Mouse (Mus musculus) midbrain, embryonic 14.5 days (tissue): ENCODE measurements around the gene Smarcc2. TPM values are rescaled to one million over a fixed set of nuclear protein-coding genes. Genes with fewer than 3 reads are reported as not detected.

ENCODE experiments used
- ATAC-seq: fragments of 200-750 bp; cut with Nextera tagmentation; 2 replicates; pipeline ENCODE4 v1.8.0; 2017; ENCODE audit warnings: moderate number of reproducible peaks, moderate library complexity; ENCODE audit not compliant: low FRiP score, low TSS enrichment
- DNase-seq: peaks from one replicate; pipeline ENCODE4 v3.0.0-alpha.2; 2015
- H3K27ac ChIP-seq: fragments of 300-500 bp; sonication (generic); replicated peaks from 2 replicates; pipeline ENCODE4 v1.5.1; 2014; ENCODE audit warnings: mild to moderate bottlenecking, low read depth, low read length, moderate library complexity
- H3K27me3 ChIP-seq: fragments of 300-500 bp; sonication (generic); 2 replicates; pipeline ENCODE4 v1.6.1; 2014; ENCODE audit warnings: low read length, control low read depth, mixed read lengths; ENCODE audit not compliant: control insufficient read depth, insufficient read depth
- H3K36me3 ChIP-seq: fragments of 300-500 bp; sonication (generic); 2 replicates; pipeline ENCODE4 v1.6.1; 2014; ENCODE audit warnings: low read length, control low read depth; ENCODE audit not compliant: control insufficient read depth, insufficient read depth
- H3K4me1 ChIP-seq: fragments of 300-500 bp; sonication (generic); 2 replicates; pipeline ENCODE4 v1.6.1; 2014; ENCODE audit warnings: mild to moderate bottlenecking, antibody characterized with exemption, low read length, control low read depth; ENCODE audit not compliant: control insufficient read depth, insufficient read depth
- H3K4me2 ChIP-seq: fragments of 300-500 bp; sonication (generic); 2 replicates; pipeline ENCODE4 v1.6.1; 2014; ENCODE audit warnings: mild to moderate bottlenecking, low read length, moderate library complexity
- H3K4me3 ChIP-seq: fragments of 300-500 bp; sonication (generic); replicated peaks from 2 replicates; pipeline ENCODE4 v1.5.1; 2014; ENCODE audit warnings: low read depth, low read length
- H3K9ac ChIP-seq: fragments of 300-500 bp; sonication (generic); replicated peaks from 2 replicates; pipeline ENCODE4 v1.6.1; 2014; ENCODE audit warnings: mild to moderate bottlenecking, low read length, moderate library complexity
- H3K9me3 ChIP-seq: fragments of 300-500 bp; sonication (generic); 2 replicates; pipeline ENCODE4 v1.6.1; 2016; ENCODE audit warnings: low read length, control low read depth, mixed read lengths; ENCODE audit not compliant: control insufficient read depth
- WGBS: fragments of 180-500 bp; shearing (Covaris S2); extraction: QIAGEN DNeasy Blood & Tissue Kit; methylation state at CpG from one replicate; pipeline ENCODE4 v1.1.7; 2014; 5-methylcytosine and 5-hydroxymethylcytosine counted together
- polyA plus RNA-seq: library from polyadenylated mRNA; unstranded; fragments of >200 nt; fragmentation: Nextera tagmentation; extraction: Ambion mirVana; gene quantifications from 2 replicates; pipeline ENCODE4 v1.2.1, GENCODE M21; 2014

The Smarcc2 gene
- polyA plus RNA-seq, 1 experiment from 2014 or later: 229 TPM

DNA sequence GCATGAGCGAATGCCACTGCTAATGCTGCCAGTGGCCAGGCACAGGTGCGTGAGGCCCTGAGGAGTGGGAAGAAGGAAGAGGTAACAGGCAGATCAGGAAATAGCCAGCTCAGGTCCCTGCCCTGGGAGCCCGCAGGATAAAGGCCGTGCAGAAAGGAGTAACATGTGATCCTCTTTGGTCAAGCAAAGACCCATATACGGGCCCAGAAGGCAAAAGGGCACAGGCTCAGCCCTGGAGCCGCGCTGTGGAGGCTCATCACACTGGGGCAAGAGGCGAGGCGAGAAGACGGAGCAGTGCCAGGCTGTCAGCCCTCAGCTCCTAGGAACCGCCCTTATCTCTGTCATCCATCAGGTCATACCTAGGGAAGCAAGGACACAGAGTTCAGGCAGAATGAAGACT, 51.3 kb downstream of the Smarcc2 start:
- H3K4me1 ChIP-seq: no peaks in the 10 kb centered on the region
- H3K36me3 ChIP-seq: peaks cover 8% of the 10 kb centered on the region
- H3K9ac ChIP-seq: no peak overlapping the region
- no peaks in the 10 kb centered on the region for H3K9me3 ChIP-seq
- no peaks in the 10 kb centered on the region; the same call in 1 of the 2 replicates for H3K27me3 ChIP-seq
- no peak overlapping the region for H3K4me2 ChIP-seq
- DNase-seq: no peak
- no peak for ATAC-seq
- no peak overlapping the region for H3K4me3 ChIP-seq
- 90% methylated on average over 11 of the region's 11 CpGs for WGBS
- H3K27ac ChIP-seq: no peak overlapping the region

DNA sequence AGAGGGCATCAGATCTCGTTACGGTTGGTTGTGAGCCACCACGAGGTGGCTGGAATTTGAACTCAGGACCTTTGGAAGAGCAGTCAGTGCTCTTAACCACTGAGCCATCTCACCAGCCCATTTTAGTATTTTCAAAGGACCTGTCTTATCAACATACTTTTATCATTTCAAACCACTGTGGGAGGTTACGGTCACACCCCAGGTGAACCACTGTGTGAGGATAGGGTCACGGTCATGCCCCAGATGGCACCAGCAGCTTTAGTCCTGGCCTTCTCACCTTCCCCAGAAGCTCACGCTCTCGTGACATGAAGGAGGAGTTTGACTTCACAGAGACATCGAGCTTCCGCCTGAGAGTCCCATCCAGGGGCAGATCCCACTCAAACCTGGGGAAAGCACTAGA, 52.1 kb downstream of the Smarcc2 start:
- H3K9ac ChIP-seq: no peak overlapping the region
- no peak overlapping the region for H3K4me3 ChIP-seq
- no peak overlapping the region for H3K27ac ChIP-seq
- DNase-seq (no peak), ATAC-seq (no peak)
- WGBS: 93% methylated on average over 9 of the region's 9 CpGs
- peaks cover 8% of the 10 kb centered on the region for H3K36me3 ChIP-seq
- H3K4me2 ChIP-seq: no peak overlapping the region
- H3K9me3 ChIP-seq: no peaks in the 10 kb centered on the region
- no peaks in the 10 kb centered on the region; the same call in 1 of the 2 replicates for H3K27me3 ChIP-seq
- no peaks in the 10 kb centered on the region for H3K4me1 ChIP-seq

DNA sequence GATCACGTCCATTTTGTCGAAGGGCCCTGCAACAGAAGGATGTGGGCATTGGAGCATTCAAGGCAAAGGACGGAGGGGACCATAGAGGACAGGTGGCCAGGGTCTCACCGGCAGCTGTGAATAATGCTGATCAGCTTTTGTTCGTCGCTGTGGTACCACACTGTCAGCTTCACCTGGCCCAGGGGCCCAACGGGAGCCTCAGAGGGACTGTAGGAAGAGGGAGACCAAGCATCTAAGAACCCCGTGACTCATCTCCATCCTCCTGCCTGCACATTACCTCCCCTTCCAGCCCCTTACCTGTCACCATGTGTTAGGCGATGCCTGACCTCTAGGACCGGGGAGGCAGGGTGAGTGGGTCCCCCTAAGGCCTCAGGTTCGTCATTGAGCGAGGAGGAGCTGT, 52.7 kb downstream of the Smarcc2 start:
- no peak overlapping the region for H3K4me2 ChIP-seq
- H3K9me3 ChIP-seq: no peaks in the 10 kb centered on the region
- H3K27ac ChIP-seq: no peak overlapping the region
- peaks cover under 1% of the 10 kb centered on the region; the same call in 1 of the 2 replicates for H3K27me3 ChIP-seq
- DNase-seq (no peak), ATAC-seq (no peak)
- H3K36me3 ChIP-seq: peaks cover 8% of the 10 kb centered on the region
- no peaks in the 10 kb centered on the region for H3K4me1 ChIP-seq
- H3K9ac ChIP-seq: no peak overlapping the region
- no peak overlapping the region for H3K4me3 ChIP-seq
- 86% methylated on average over 12 of the region's 12 CpGs for WGBS

DNA sequence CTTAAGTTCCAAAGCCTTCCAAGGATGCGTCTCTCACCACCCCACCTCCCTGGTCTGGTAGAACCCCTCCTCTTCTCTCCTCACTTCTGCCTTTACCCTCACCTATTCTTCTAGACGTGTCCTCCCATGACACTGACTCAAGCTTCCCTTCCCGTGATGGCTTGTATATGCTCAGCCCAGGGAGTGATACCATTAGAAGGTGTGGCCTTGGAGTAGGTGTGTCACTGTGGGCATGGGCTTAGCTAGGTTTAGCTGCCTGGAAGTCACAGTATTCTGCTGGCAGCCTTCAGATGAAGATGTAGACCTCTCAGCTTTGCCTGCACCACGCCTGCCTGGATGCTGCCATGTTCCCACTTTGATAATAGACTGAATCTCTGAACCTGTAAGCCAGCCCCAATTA, 56.0 kb downstream of the Smarcc2 start:
- ATAC-seq (no peak), DNase-seq (no peak)
- no peak overlapping the region for H3K27ac ChIP-seq
- H3K4me3 ChIP-seq: no peak overlapping the region
- peaks cover 6% of the 10 kb centered on the region; the same call in 1 of the 2 replicates for H3K27me3 ChIP-seq
- WGBS: 84% methylated on average over 4 of the region's 4 CpGs
- no peaks in the 10 kb centered on the region for H3K9me3 ChIP-seq
- H3K4me2 ChIP-seq: no peak overlapping the region
- H3K9ac ChIP-seq: no peak overlapping the region
- H3K4me1 ChIP-seq: no peaks in the 10 kb centered on the region
- H3K36me3 ChIP-seq: peaks cover 5% of the 10 kb centered on the region; the same call in 1 of the 2 replicates

DNA sequence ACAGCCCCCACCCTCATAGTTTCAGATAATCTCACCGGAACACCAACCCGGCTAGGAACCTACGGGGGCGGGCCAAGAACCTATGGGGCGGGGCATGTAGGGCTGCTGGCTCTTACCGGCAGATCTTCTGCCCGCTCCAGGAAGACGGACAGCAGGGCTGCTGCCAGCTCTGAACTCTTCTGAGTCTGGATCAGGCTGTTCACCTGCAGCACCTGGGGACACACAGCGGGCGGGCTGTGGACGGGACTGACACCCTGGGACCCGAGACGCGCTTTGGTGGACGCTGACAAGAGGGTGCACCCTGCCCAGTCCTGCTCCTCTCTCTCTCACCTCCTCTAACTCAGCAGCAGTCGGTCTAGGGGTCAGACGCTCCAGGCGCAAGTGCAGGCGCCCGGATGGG, 57.0 kb downstream of the Smarcc2 start:
- no peaks in the 10 kb centered on the region for H3K9me3 ChIP-seq
- H3K4me2 ChIP-seq: no peak overlapping the region
- no peak overlapping the region for H3K4me3 ChIP-seq
- DNase-seq: no peak
- ATAC-seq: no peak
- H3K27me3 ChIP-seq: peaks cover 6% of the 10 kb centered on the region; the same call in 1 of the 2 replicates
- H3K27ac ChIP-seq: no peak overlapping the region
- no peaks in the 10 kb centered on the region for H3K4me1 ChIP-seq
- no peak overlapping the region for H3K9ac ChIP-seq
- WGBS: 19% methylated on average over 20 of the region's 20 CpGs
- peaks cover 5% of the 10 kb centered on the region; the same call in 1 of the 2 replicates for H3K36me3 ChIP-seq

DNA sequence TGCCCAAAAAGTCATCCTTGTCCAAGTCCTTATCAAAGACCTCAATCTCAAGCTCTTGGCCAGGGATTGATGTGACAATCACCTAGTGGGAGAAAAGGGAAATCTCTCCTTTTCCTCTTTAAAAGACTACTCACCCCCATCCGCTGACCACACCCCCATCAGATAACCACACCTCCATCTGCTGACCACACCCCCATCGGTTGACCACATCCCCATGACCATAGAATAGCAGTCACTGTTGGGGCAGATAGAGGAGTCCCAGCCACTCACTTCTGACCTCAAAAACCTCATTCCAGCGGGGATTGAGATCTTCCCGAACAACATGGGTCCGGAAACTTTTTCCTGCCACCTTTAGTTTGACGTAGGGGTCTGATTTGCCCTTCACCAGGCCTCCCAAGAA, 57.6 kb downstream of the Smarcc2 start:
- H3K4me2 ChIP-seq: no peak overlapping the region
- DNase-seq: no peak
- peaks cover 6% of the 10 kb centered on the region; the same call in 1 of the 2 replicates for H3K27me3 ChIP-seq
- peaks cover 5% of the 10 kb centered on the region; the same call in 1 of the 2 replicates for H3K36me3 ChIP-seq
- H3K27ac ChIP-seq: no peak overlapping the region
- no peaks in the 10 kb centered on the region for H3K4me1 ChIP-seq
- WGBS: 27% methylated on average over 6 of the region's 6 CpGs
- H3K9ac ChIP-seq: no peak overlapping the region
- no peak overlapping the region for H3K4me3 ChIP-seq
- no peaks in the 10 kb centered on the region for H3K9me3 ChIP-seq
- no peak for ATAC-seq

DNA sequence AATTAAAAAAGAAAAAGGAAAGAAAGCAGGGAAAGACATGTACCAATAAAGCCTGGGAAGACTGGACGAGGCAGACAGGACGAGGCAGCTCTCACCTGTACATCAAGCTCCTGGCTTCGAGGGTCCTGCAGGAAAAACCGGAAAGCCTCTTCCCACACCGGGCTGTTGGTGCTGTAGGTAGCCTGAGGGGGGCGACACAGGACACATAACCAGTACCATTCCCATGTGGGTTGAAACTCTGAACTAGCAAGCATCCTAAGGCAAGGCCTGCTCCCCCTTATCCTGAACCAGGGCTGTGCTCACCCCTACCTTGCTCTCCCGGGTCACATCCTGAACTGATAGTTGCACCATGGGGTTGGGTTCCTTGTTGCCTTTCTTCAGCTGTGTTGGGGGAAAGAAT, 59.8 kb downstream of the Smarcc2 start:
- no peak overlapping the region for H3K27ac ChIP-seq
- peaks cover 8% of the 10 kb centered on the region; the same call in 1 of the 2 replicates for H3K27me3 ChIP-seq
- no peaks in the 10 kb centered on the region for H3K4me1 ChIP-seq
- H3K4me2 ChIP-seq: no peak overlapping the region
- WGBS: 69% methylated on average over 7 of the region's 7 CpGs
- H3K36me3 ChIP-seq: no peaks in the 10 kb centered on the region
- DNase-seq (peak; percentile 44), ATAC-seq (no peak)
- no peak overlapping the region for H3K4me3 ChIP-seq
- no peak overlapping the region for H3K9ac ChIP-seq
- H3K9me3 ChIP-seq: no peaks in the 10 kb centered on the region

DNA sequence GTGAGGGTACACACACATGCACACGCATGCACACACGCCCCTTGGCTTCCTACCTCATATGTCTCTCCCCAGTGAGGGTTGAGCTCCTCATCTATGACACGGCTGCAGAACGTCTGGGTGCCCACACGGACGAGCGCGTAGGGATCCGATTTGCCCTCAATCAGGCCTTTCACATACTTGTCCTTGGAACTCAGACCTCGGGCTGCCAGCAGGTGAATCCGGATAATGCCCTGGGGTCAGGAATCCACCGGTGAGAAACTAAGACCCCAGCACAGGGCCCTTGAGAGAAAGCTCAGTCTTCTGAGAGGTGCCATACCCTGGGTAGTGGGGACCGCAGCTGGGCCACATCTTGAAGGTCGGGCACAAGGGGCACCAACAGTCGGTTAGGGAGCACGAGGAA, 61.5 kb downstream of the Smarcc2 start:
- Histone ChIP-seq H3K9ac (no peak overlapping the region), H3K27me3 (peaks cover 15% of the 10 kb centered on the region; the same call in 1 of the 2 replicates), H3K4me3 (no peak overlapping the region), H3K4me2 (no peak overlapping the region), H3K9me3 (no peaks in the 10 kb centered on the region), H3K4me1 (peaks cover 3% of the 10 kb centered on the region; the same call in 1 of the 2 replicates), H3K36me3 (no peaks in the 10 kb centered on the region), H3K27ac (no peak overlapping the region)
- DNase-seq: no peak
- ATAC-seq: no peak
- WGBS: 88% methylated on average over 16 of the region's 16 CpGs

DNA sequence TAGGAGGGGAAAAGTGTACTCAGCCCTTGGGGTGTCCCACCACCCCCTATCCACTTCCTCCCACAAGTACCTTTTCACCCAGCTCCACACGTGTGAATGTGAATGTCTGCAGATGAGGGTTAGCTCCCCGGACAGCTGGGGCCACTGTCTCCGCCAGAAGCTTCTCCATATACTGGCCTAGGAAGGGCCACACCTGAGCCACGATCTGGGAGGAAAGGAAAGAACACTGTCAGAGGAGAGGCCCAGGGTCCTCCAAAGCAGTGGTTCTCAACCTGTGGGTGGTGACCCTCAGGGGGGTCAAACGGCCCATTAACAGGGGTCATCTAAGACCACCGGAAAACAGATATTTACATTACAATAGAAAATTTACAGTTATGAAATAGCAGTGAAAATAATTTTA, 63.3 kb downstream of the Smarcc2 start:
- WGBS: 76% methylated on average over 6 of the region's 6 CpGs
- no peak for DNase-seq

More for the DNA sequence above, 63.3 kb downstream of the Smarcc2 start:
- ATAC-seq: no peak
- Histone ChIP-seq H3K9me3 (no peaks in the 10 kb centered on the region), H3K4me2 (no peak overlapping the region), H3K36me3 (no peaks in the 10 kb centered on the region), H3K27ac (no peak overlapping the region), H3K4me3 (no peak overlapping the region), H3K27me3 (peaks cover 10% of the 10 kb centered on the region; the same call in 1 of the 2 replicates), H3K4me1 (peaks cover 6% of the 10 kb centered on the region), H3K9ac (no peak overlapping the region)
